Mouse (Mus musculus) heart, postnatal 10 days (tissue): ENCODE data around the gene Nutf2. TPM values are rescaled to one million over a fixed set of nuclear protein-coding genes. Genes with fewer than 3 reads are reported as not detected.
A peak's percentile ranks its signal among the peaks of the same experiment; 100 is the strongest.

ENCODE experiments used
- DNase-seq, 2 experiments: peaks; one replicate each; pipeline ENCODE4 v3.0.0; 2021
- intact Hi-C: fragments of 180-260 bp; cut with DNase I; formaldehyde crosslinking; loops from one replicate; pipeline ENCODE4 v1.15.1; 2025
- total RNA-seq, 2 experiments: library from RNA; stranded (reverse); gene quantifications; 2 replicates each; pipeline ENCODE4 v1.2.3; 2021

Gene Nutf2
- total RNA-seq, 2 experiments from 2014 or later, result 41.9 to 46.2 TPM

GRCm38 (mm10) chr8:105854303-105854702, 6.1 kb upstream of the Nutf2 start:
- no peak for DNase-seq
- intact Hi-C loops, result loop anchor here (5.0 kb wide), 1 partner anchor 147 kb away; the partner anchor contains the start of genes 4933405L10Rik and Enkd1

GRCm38 (mm10) chr8:105854715-105855216, 5.6 kb upstream of the Nutf2 start, which contains the start of gene Thap11:
Gene Thap11, plus strand, starts transcription at chr8:105855132.
- intact Hi-C loops, result loop anchor here (5.0 kb wide), 1 partner anchor 147 kb away; the partner anchor contains the start of genes 4933405L10Rik and Enkd1

GRCm38 (mm10) chr8:105855248-105856167, 4.9 kb upstream of the Nutf2 start:
- peak in 1 of 2 experiments; percentile 71 for DNase-seq
- intact Hi-C loops, result no loop called here

More at GRCm38 (mm10) chr8:105854715-105855216, 5.6 kb upstream of the Nutf2 start, which contains the start of gene Thap11:
- peak; percentile 95 to 97 for DNase-seq

- intact Hi-C loops, result no loop called here
- DNase-seq, result no peak
Observed at GRCm38 (mm10) chr8:105856168-105856835, 4.1 kb upstream of the Nutf2 start.

GRCm38 (mm10) chr8:105858495-105858894, 1.9 kb upstream of the Nutf2 start:
- intact Hi-C loops, result no loop called here
- DNase-seq, result no peak

GRCm38 (mm10) chr8:105859314-105859713, 1.1 kb upstream of the Nutf2 start:
- DNase-seq, result no peak
- intact Hi-C loops, result no loop called here

- peak; percentile 22 to 31 for DNase-seq
- intact Hi-C loops, result loop anchor here (2.0 kb wide), 2 partner anchors 19 to 37 kb away; partner anchors contain the start of gene Edc4
Observed at GRCm38 (mm10) chr8:105861951-105862350, 1.6 kb downstream of the Nutf2 start.

GRCm38 (mm10) chr8:105866364-105867029, 6.1 kb downstream of the Nutf2 start:
- intact Hi-C loops, result no loop called here
- DNase-seq, result no peak

- peak; percentile 60 to 66 for DNase-seq
- intact Hi-C loops, result no loop called here
Observed at GRCm38 (mm10) chr8:105874301-105874700, 13.9 kb downstream of the Nutf2 start.

- intact Hi-C loops, result loop anchor here (2.0 kb wide), 1 partner anchor 20 kb away; the partner anchor contains the start of gene Nutf2
- DNase-seq, result peak; percentile 91 to 94
Observed at GRCm38 (mm10) chr8:105880754-105881520, 20.6 kb downstream of the Nutf2 start, which contains the start of gene Edc4. Gene Edc4, plus strand, starts transcription at chr8:105880881.

GRCm38 (mm10) chr8:105889756-105890465, 29.5 kb downstream of the Nutf2 start:
- intact Hi-C loops, result no loop called here
- no peak for DNase-seq

GRCm38 (mm10) chr8:105890870-105891269, 30.5 kb downstream of the Nutf2 start:
- intact Hi-C loops, result no loop called here
- peak; percentile 27 to 43 for DNase-seq

- intact Hi-C loops, result no loop called here
- no peak for DNase-seq
Observed at GRCm38 (mm10) chr8:105892432-105892831, 32.1 kb downstream of the Nutf2 start.

- DNase-seq, result peak; percentile 86 to 88
- intact Hi-C loops, result no loop called here
Observed at GRCm38 (mm10) chr8:105893339-105893738, 33.0 kb downstream of the Nutf2 start, which contains the start of gene Nrn1l. Gene Nrn1l, plus strand, starts transcription at chr8:105893567.

- intact Hi-C loops, result loop anchor here (2.0 kb wide), 1 partner anchor 37 kb away; the partner anchor contains the start of gene Nutf2
Observed at GRCm38 (mm10) chr8:105897801-105898480, 37.6 kb downstream of the Nutf2 start.

GRCm38 (mm10) chr8:105900180-105900940, 40.0 kb downstream of the Nutf2 start, which contains the start of gene Pskh1:
Gene Pskh1, plus strand, starts transcription at chr8:105900441.
- intact Hi-C loops, result loop anchor here (2.0 kb wide), 1 partner anchor 110 kb away; the partner anchor contains the start of gene Ddx28
- peak; percentile 96 for DNase-seq

More at GRCm38 (mm10) chr8:105897801-105898480, 37.6 kb downstream of the Nutf2 start:
- no peak for DNase-seq
